Mouse (Mus musculus): ENCODE results near the gene Dcaf15.

The Dcaf15 gene

GRCm38 (mm10) chr8:84104697-84105609 lies at the start of gene Dcaf15:
Gene Dcaf15, minus strand, starts transcription at chr8:84104768.
- peak; percentile 96 to 97 for DNase-seq (ENCODE audit: low spot score in 2 of 2)

- no peak for DNase-seq (ENCODE audit: low spot score in 2 of 2)
Measured at GRCm38 (mm10) chr8:84149181-84149580, 44.6 kb upstream of the Dcaf15 start.

- DNase-seq (ENCODE audit: low spot score in 2 of 2), result no peak
Measured at GRCm38 (mm10) chr8:84148531-84148850, 43.9 kb upstream of the Dcaf15 start.

- DNase-seq (ENCODE audit: low spot score in 2 of 2), result peak; percentile 81 to 84
Measured at GRCm38 (mm10) chr8:84147769-84148530, 43.4 kb upstream of the Dcaf15 start, which contains the start of the genes Cc2d1a and 4930432K21Rik. Gene Cc2d1a, minus strand, starts transcription at chr8:84147936. Gene 4930432K21Rik, plus strand, starts transcription at chr8:84148025.

GRCm38 (mm10) chr8:84147324-84147766 lies 42.8 kb upstream of the Dcaf15 start:
- no peak for DNase-seq (ENCODE audit: low spot score in 2 of 2)

- no peak for DNase-seq (ENCODE audit: low spot score in 2 of 2)
Measured at GRCm38 (mm10) chr8:84144636-84145245, 40.2 kb upstream of the Dcaf15 start.

GRCm38 (mm10) chr8:84140838-84141237 lies 36.3 kb upstream of the Dcaf15 start:
- no peak for DNase-seq (ENCODE audit: low spot score in 2 of 2)

GRCm38 (mm10) chr8:84137848-84138247 lies 33.3 kb upstream of the Dcaf15 start:
- DNase-seq (ENCODE audit: low spot score in 2 of 2), result no peak

- DNase-seq (ENCODE audit: low spot score in 2 of 2), result no peak
Measured at GRCm38 (mm10) chr8:84132225-84132624, 27.7 kb upstream of the Dcaf15 start.

- DNase-seq (ENCODE audit: low spot score in 2 of 2), result no peak
Measured at GRCm38 (mm10) chr8:84130806-84131205, 26.2 kb upstream of the Dcaf15 start.

- no peak for DNase-seq (ENCODE audit: low spot score in 2 of 2)
Measured at GRCm38 (mm10) chr8:84128277-84128676, 23.7 kb upstream of the Dcaf15 start.

- no peak for DNase-seq (ENCODE audit: low spot score in 2 of 2)
Measured at GRCm38 (mm10) chr8:84127202-84127901, 22.8 kb upstream of the Dcaf15 start.

- no peak for DNase-seq (ENCODE audit: low spot score in 2 of 2)
Measured at GRCm38 (mm10) chr8:84126742-84127141, 22.2 kb upstream of the Dcaf15 start.

- no peak for DNase-seq (ENCODE audit: low spot score in 2 of 2)
Measured at GRCm38 (mm10) chr8:84125656-84126055, 21.1 kb upstream of the Dcaf15 start, which contains the start of gene Podnl1. Gene Podnl1, plus strand, starts transcription at chr8:84125989.

GRCm38 (mm10) chr8:84122151-84122550 lies 17.6 kb upstream of the Dcaf15 start:
- DNase-seq (ENCODE audit: low spot score in 2 of 2), result no peak

- no peak for DNase-seq (ENCODE audit: low spot score in 2 of 2)
Measured at GRCm38 (mm10) chr8:84115646-84116045, 11.1 kb upstream of the Dcaf15 start.

- no peak for DNase-seq (ENCODE audit: low spot score in 2 of 2)
Measured at GRCm38 (mm10) chr8:84106216-84107040, 1.9 kb upstream of the Dcaf15 start.

- DNase-seq (ENCODE audit: low spot score in 2 of 2), result no peak
Measured at GRCm38 (mm10) chr8:84105676-84106075, 1.1 kb upstream of the Dcaf15 start.

- DNase-seq (ENCODE audit: low spot score in 2 of 2), result peak; percentile 43 to 60
Measured at GRCm38 (mm10) chr8:84104221-84104620, 347 bp downstream of the Dcaf15 start.

- no peak for DNase-seq (ENCODE audit: low spot score in 2 of 2)
Measured at GRCm38 (mm10) chr8:84103601-84104000, 967 bp downstream of the Dcaf15 start.

Measured in spleen, postnatal 14 days (tissue).